Mouse (Mus musculus): ENCODE results near the gene Aipl1.

- TF ChIP-seq GATA1 (IDR thresholded peaks at IDR 0.05; ENCODE audit: borderline replicate concordance, low read length) = no peak
- TF ChIP-seq FLI1 (IDR thresholded peaks at IDR 0.05; ENCODE audit: low read length) = no peak
These were observed 31.8 kb downstream of the Aipl1 start for GRCm38 (mm10) chr11:72005547-72005946.

Measured in megakaryocyte, embryonic 14.5 days (primary cell).